Mouse (Mus musculus) embryonic fibroblast, embryonic 13.5 days (primary cell): ENCODE data around the gene Coa6.

Experiments
- CTCF ChIP-seq: IDR thresholded peaks from 2 replicates; pipeline ENCODE4 v1.5.1; 2011; ENCODE audit warnings: mild to moderate bottlenecking, control low read depth, low read length, moderate library complexity, borderline replicate concordance; ENCODE audit not compliant: insufficient read depth
- POLR2A ChIP-seq: IDR thresholded peaks from 2 replicates; pipeline ENCODE4 v1.6.1; 2011; ENCODE audit warnings: low read depth, mild to moderate bottlenecking, control low read depth, low read length, moderate library complexity

GRCm38 (mm10) chr8:126398349-126398748, 24.0 kb upstream of the Coa6 start:
- TF ChIP-seq CTCF (peak; percentile 16; the same call in 1 of the 2 replicates), POLR2A (no peak)
